9 mouse cellular contexts compared by ENCODE assay signal in the genomic region with DNA sequence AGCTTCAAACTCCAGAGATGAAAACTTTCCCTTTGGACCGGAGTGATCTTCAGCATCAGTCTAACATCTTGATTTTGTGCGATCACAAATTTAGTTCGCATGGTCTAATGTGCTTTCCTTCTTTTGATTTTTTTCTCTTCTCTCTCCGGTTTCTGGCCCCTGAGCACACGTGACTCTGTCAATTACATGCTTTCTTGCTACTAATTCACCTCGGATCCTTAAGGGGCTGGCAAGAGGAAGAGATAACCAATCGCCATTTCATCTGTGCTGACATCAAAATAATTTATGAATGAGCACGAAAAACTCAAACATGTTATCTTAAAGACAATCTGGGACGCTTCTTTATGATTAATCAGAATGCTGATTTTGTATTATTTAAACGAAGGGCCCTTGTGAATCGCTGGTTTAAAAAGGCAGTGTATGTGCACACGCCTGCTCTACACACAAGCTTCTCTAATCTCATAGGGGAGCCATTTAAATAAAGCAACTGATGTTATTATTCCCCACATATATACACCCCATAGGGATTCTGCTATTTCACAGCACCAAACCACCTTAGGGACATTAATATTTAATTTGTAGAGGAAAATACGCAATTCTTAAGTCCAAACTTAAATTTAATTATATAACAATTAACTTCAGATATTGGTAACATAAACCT. TPM values are rescaled to one million over a fixed set of nuclear protein-coding genes. Genes with fewer than 3 reads are reported as not detected.
A peak's percentile ranks its signal among the peaks of the same experiment; 100 is the strongest.
DNase-seq lines count a peak whose midpoint lies in the region; ATAC-seq and TF ChIP-seq lines count a peak whose summit lies in the region.
"Had no signal": no experiment of that assay in that cellular context is flagged by ENCODE, and none has a peak within 500 bp of the region (broad histone marks: within the 10 kb centered on the region; RNA-seq: fewer than 3 reads in every experiment).

No protein-coding gene starts in this region.

- under 1% methylated on average over 13 of the region's 13 CpGs for WGBS in kidney, embryonic 14.5 days
- WGBS in intestine, embryonic 14.5 days, result 2% methylated on average over 13 of the region's 13 CpGs
- under 1% methylated on average over 13 of the region's 13 CpGs for WGBS in neural tube, embryonic 12.5 days

- peaks cover 5% of the 10 kb centered on the region; the same call in 1 of the 2 replicates for H3K4me1 ChIP-seq in kidney, embryonic 14.5 days (ENCODE audit: control insufficient read depth, insufficient read depth, low read length)
- H3K4me1 ChIP-seq in intestine, embryonic 14.5 days (replicated peaks; ENCODE audit: control insufficient read depth, insufficient read depth, low read length), result peaks cover 3% of the 10 kb centered on the region; the same call in 1 of the 2 replicates
- peaks cover 18% of the 10 kb centered on the region for H3K4me1 ChIP-seq in neural tube, embryonic 12.5 days

- no peaks in the 10 kb centered on the region for H3K36me3 ChIP-seq in kidney, embryonic 14.5 days (ENCODE audit: control insufficient read depth, insufficient read depth, low read length)
- H3K36me3 ChIP-seq in intestine, embryonic 14.5 days (ENCODE audit: control insufficient read depth, insufficient read depth, low read length), result no peaks in the 10 kb centered on the region
- H3K36me3 ChIP-seq in neural tube, embryonic 12.5 days, result no peaks in the 10 kb centered on the region

- H3K9ac ChIP-seq in kidney, embryonic 14.5 days (ENCODE audit: low read depth, low read length), result peak overlapping the region; percentile 59
- peak overlapping the region; percentile 42 for H3K9ac ChIP-seq in intestine, embryonic 14.5 days (ENCODE audit: low read length)
- H3K9ac ChIP-seq in neural tube, embryonic 12.5 days, result peak overlapping the region; percentile 56

- peaks cover 30% of the 10 kb centered on the region for H3K27me3 ChIP-seq in kidney, embryonic 14.5 days (ENCODE audit: control insufficient read depth, insufficient read depth, low read length)
- peaks cover 38% of the 10 kb centered on the region for H3K27me3 ChIP-seq in intestine, embryonic 14.5 days (replicated peaks; ENCODE audit: control insufficient read depth, insufficient read depth, low read length)
- H3K27me3 ChIP-seq in neural tube, embryonic 12.5 days (replicated peaks), result 0 out of 2 replicates have a peak, but pooled peaks cover 7% of the 10 kb centered on the region

- H3K9me3 ChIP-seq in kidney, embryonic 14.5 days (ENCODE audit: control insufficient read depth, low read length), result no peaks in the 10 kb centered on the region
- no peaks in the 10 kb centered on the region for H3K9me3 ChIP-seq in intestine, embryonic 14.5 days (ENCODE audit: control insufficient read depth, low read length)
- no peaks in the 10 kb centered on the region for H3K9me3 ChIP-seq in neural tube, embryonic 12.5 days

- intact Hi-C loops in left cerebral cortex, adult 2 months (cut with DNase I), result no loop called here
- intact Hi-C loops in left cerebral cortex, postnatal 4 days (cut with DNase I), result no loop called here

- peak overlapping the region; percentile 73 for H3K4me2 ChIP-seq in kidney, embryonic 14.5 days (replicated peaks; ENCODE audit: low read depth, low read length)
- H3K4me2 ChIP-seq in intestine, embryonic 14.5 days (ENCODE audit: low read length), result peak overlapping the region; percentile 74
- H3K4me2 ChIP-seq in neural tube, embryonic 12.5 days (replicated peaks), result peak overlapping the region; percentile 70

- DNase-seq in kidney, adult 18-20 months, result no peak
- peak; percentile 76 for DNase-seq in embryo, embryonic 11 days
- no peak for DNase-seq in intestine, embryonic 14.5 days (ENCODE audit: low spot score)
- no peak for DNase-seq in left cerebral cortex, adult 2 months (ENCODE audit: extremely low spot score in 1 of 2, low spot score in 2 of 2)
- DNase-seq in layer of hippocampus, postnatal 10 days (ENCODE audit: low spot score in 2 of 2), result no peak
- no peak for DNase-seq in left cerebral cortex, postnatal 4 days
- DNase-seq: cerebellum, postnatal 36 days had no signal

- peak; percentile 47 for ATAC-seq in kidney, embryonic 14.5 days (ENCODE audit: low FRiP score, low TSS enrichment)
- peak; percentile 51 for ATAC-seq in intestine, embryonic 14.5 days (replicated peaks; ENCODE audit: low FRiP score, low TSS enrichment, low read depth)
- ATAC-seq in neural tube, embryonic 12.5 days (ENCODE audit: low FRiP score, low read depth), result peak; percentile 66

- H3K4me3 ChIP-seq in kidney, embryonic 14.5 days (ENCODE audit: low read length), result peak overlapping the region; percentile 56
- H3K4me3 ChIP-seq in intestine, embryonic 14.5 days (ENCODE audit: low read depth, low read length), result peak overlapping the region; percentile 43
- peak overlapping the region; percentile 47 for H3K4me3 ChIP-seq in neural tube, embryonic 12.5 days
- H3K4me3 ChIP-seq in left cerebral cortex, adult 2 months, result no peak overlapping the region

- TF ChIP-seq CTCF in left cerebral cortex, adult 2 months (IDR thresholded peaks at IDR 0.05), result no peak

- no peak overlapping the region for H3K27ac ChIP-seq in kidney, embryonic 14.5 days (ENCODE audit: low read depth, low read length)
- H3K27ac ChIP-seq in intestine, embryonic 14.5 days (ENCODE audit: low read depth), result no peak overlapping the region
- no peak overlapping the region for H3K27ac ChIP-seq in neural tube, embryonic 12.5 days
- H3K27ac ChIP-seq in left cerebral cortex, adult 2 months, result no peak overlapping the region

RNA-seq across cellular contexts. Expression of a gene that starts 16.0 kb away (rescaled TPM):
- polyA plus RNA-seq in kidney, embryonic 14.5 days (2014; fragmentation: Nextera tagmentation; extraction: Ambion mirVana), result 1.8 and 3.1 TPM in 2 replicates
- 1.4 and 2.1 TPM in 2 replicates for polyA plus RNA-seq in intestine, embryonic 14.5 days (2014; fragmentation: Nextera tagmentation; extraction: Ambion mirVana)
- 11.8 and 14.0 TPM in 2 replicates for polyA plus RNA-seq in neural tube, embryonic 12.5 days (2016; fragmentation: Nextera tagmentation; extraction: Ambion mirVana)
- 1 to 10 TPM; 5.2 to 5.8 TPM for total RNA-seq in left cerebral cortex, adult 2 months (2021)
- total RNA-seq in layer of hippocampus, postnatal 10 days (2021), result 1 to 10 TPM; 1.3 to 1.7 TPM
- 1 to 10 TPM; 4.5 to 5.9 TPM for total RNA-seq in left cerebral cortex, postnatal 4 days (2021)
